Mouse (Mus musculus) duodenum, adult 2 months (tissue): Measurements from ENCODE around the gene Ckmt2. TPM values are rescaled to one million over a fixed set of nuclear protein-coding genes. Genes with fewer than 3 reads are reported as not detected.

Source experiments
- polyA plus RNA-seq: library from polyadenylated mRNA; depleted of rRNA; stranded (reverse); fragments of >200 nt; gene quantifications from 2 replicates; pipeline ENCODE4 v1.2.3, GENCODE M21; 2012; ENCODE audit warnings: low replicate concordance; rRNA removed

The Ckmt2 gene
- not detected in 2 replicates for polyA plus RNA-seq

DNA sequence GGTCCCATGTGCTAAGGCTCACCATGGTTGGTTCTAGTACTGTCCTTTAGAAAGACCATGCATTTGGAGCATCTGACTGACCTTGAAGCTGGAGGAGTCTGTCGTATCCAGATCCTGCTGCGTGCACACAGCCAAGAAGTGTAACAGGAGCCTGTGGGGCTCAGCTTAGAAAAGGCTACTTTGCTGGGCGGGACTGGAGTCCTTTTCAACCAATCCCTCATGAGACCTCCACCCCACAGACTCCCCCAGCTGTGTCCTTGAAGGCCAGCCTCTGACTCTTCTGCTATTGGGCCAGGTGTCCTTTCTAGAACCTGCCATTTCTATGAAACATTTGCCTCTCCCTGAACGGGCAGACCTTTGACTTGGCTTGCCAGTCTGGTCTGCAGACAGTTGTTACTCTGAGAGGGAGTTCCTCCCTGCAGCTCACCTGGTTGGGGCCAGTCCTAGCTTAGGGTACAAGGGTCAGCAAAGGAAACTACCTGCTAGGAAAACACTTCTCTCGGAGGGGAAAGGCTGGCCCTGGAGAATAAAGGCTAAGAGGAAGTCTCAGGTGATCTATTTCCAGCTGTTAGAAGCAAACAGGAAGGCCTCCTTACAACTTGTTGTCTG, at the start of gene Ckmt2:
Gene Ckmt2, minus strand, starts transcription at position 145 of the 609 bp plus-strand sequence.

DNA sequence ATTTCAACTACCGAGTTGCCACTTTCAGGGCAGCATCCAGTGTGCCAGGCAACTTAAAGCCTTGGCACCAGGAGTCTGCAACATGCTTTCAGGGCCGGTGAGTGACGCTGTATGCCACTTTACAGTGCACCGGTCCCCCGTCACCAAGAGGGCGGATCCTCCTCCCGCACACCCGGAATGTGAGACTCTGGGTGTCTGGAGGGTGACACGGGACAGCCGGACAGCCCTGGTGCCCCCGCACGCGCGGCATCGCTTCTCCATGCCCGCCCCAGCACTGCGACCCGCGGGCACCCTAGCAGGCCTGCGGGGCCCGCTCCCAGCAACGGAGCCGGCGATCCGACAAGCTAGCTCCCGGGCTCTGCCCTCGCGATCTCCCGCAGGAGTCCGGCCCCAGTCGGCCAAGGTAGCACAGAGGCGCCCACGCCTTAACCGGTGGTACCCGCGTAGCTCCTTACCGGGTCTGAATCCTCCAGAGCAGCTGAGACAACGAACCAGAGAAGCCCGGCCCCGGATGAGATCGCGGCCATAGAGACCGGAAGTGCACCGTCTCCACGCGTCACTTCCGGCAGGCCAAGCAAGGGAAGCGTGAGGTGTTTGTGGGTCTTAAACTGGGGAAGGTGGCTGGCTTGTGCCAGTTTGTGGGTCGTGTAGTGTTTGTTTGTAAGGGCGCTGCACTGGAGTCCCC, 69.4 kb downstream of the Ckmt2 start, which contains the start of gene Zcchc9:
Gene Zcchc9, minus strand, starts transcription at position 551 of the 685 bp plus-strand sequence.

Other genes with a start within 250 kb of the Ckmt2 start
- gene Acot12, start 135.4 kb downstream of the Ckmt2 start, polyA plus RNA-seq, result 6.7 and 27.7 TPM in 2 replicates
- 5.8 and 8.1 TPM in 2 replicates for gene Zcchc9, start 69.2 kb downstream of the Ckmt2 start, polyA plus RNA-seq